Mouse (Mus musculus): ENCODE measurements around the gene Trpm5.

DNA sequence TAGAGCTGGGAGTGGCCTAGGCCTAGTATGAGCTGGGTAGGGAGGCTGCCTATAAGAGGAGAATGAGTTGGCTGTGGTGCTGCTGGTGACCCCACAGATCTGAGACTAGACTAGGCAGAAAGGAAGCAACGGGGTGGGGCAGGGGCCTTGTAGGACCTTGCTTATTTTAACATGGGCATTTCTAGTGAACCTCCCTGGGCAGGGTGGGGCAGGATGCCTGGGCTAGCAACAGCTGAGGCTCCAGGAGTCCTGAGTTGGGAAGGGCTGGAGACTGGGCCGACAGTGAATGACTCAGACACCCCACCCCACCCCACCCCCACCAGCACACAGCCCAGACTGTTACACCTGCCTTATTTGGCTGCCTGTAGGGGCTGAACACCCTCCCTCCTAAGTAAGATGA is 31.7 kb downstream of the Trpm5 start:
- TF ChIP-seq CTCF (IDR thresholded peaks at IDR 0.05) (no peak), EP300 (IDR thresholded peaks at IDR 0.05) (no peak)
